Mouse (Mus musculus) right cerebral cortex, postnatal 25 days (tissue): ENCODE data around the gene Hist2h3c2.
"Not testable (repeated sequence)": the region's sequence is repeated elsewhere in the genome, so short reads cannot be mapped to it uniquely, and the experiment has no call there.

Experiments
- DNase-seq: peaks from one replicate; pipeline ENCODE4 v3.0.0; 2022

Hist2h3c2 gene

DNA sequence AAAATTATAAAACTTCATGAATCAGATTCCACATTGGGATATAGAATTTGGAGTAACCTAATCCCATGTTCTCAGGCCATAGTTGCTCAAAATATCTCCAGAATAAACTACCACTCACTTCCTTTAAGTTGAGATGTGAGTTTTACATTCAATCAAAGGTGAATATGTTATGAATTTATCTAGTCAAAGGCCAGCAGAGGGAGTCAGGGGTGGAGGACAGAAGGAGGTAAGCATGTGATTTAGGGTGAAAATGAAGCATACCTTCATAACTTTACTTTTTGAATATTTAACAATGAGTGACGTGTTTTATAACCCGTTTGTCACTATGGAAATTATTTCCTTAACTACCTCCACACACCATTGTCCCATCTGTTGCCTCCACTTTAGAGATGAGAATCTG is 4.0 kb downstream of the Hist2h3c2 start:
- no peak for DNase-seq

DNA sequence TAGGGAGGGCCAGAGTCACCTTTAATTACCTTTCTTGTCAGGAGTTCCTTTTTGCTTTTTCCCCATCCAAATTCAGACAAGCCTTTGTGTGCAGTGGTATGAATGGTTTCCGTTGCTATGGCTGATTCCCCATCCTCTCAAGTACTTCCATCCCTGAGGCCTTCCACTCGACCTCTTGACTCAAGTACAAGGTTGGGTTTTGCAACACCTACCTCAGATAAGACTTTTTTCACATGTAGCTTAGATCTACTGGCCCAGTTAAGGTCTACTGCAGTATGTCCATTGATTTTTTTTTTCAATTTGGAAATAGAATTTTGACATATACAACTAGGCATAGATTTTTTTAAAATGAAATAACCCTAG is 7.2 kb downstream of the Hist2h3c2 start:
- DNase-seq = no peak

DNA sequence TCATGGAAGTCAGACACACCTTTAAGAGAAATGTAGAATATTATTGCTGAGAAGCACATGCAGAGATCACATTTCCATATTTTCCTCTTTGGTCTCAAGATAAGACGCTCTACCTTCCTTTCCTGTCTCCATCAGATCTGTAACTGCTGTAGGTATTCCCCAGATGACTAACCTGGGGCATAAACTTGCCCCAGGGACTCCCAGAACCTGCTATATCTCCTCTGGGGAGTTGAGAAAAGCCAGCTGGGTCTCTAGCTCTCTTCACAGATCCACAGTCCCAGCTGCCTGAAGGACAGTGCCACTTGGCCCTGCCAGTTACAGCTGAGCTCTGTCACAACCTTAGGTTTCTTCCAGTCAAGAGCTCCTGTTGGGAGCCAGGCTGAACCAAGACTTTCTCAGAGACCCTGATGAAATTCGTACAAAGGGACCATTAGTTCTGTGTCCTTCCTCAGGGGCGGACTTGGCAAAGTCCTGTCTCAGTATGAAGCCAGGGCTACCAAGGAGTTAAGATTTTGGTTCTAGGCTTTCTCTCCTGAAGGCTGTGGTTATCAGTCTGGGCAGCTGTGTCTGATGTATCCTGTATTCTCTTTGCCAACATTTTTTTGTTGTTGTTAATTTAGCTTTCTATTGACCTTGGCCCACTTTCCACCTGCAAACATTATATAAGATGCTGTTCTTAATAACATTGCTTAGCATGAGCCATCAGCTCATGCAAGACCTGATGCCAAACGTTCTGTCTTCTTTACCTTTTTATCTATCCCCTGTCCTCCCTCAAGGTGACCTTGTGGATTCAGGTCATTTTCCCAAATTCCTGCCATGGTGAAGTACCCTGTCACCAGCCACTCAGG is 7.8 kb downstream of the Hist2h3c2 start:
- no peak for DNase-seq

DNA sequence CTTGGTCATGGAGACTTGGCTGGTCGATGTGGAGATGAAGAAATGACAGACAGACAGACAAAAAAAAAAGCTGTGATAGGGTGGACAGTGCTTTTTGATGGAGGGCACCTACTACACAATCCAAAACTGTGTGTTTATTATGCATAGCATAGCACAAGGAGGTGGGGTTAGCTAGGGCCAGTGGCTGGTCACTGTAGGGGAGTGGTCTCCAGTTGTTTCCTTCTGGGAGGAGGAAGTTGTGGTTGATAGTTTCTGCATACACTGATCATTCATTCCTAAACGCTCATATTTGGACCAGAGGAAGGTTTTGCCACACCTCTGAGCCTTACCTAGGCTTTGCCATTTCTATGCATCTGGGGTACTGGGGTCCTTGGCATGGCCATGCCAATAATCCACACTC is 8.5 kb downstream of the Hist2h3c2 start:
- no peak for DNase-seq

DNA sequence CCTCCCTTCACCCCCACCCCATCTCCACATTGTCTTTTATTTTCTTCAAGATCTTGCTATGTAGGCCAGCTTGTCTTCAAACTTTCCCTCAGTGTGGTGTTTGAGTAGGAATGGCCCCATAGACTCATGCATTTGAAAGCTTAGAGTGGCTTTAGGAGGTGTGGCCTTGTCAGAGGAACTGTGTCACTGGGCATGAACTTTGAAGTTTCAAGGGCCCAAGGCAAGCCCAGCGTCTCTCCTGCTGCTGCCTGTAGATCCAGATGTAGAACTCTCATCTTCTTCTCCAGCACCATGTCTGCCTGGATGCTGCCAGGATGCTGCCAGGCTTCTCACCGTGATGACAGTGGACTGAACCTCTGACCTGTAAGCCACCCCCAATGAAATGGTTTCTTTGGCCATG is 10.1 kb downstream of the Hist2h3c2 start:
- no peak for DNase-seq

DNA sequence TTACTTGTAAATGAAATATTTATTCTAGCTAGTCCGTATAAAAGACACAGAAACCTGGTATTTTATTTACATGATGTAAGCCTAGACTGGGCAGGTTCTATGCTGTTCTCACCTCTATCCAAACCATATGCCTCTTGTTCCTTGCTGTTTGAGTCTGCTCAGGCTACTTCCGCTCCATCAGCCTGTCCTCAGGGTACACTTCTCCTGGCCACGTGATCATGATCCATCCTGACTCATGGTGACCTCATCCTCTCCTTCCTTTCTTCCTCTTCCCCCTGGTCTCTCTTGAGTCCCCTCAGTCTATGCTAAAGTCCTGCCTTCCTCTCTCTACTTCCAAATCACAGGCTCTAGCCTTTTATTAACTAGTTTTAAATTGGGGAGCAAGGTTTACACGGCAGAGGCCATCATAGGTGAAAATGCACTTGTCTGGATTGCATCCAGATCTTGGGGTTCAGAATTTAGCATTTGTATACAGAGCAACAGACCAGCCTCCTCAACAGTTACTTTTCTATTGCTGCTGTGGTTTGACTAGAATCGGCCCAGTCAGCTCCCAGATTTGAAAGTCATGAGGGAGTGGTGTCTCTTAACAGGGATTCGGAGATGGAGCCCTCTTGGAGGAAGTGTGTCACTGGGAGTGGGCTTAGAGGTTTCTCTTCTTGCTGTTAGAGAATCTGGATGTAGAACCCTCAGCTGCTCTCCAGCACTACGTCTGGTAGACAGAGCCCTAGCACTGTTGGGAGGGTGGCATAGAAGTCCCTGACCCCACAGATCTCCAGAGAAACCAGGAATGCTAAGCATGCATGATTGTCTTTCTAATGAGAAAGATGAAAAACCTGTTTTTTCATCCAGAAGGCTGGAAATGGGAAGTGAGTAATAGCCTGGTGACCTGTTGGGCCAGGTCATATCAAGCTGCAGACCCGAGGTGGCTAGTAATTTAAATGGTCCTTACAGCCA is 12.0 kb downstream of the Hist2h3c2 start:
- DNase-seq = no peak

DNA sequence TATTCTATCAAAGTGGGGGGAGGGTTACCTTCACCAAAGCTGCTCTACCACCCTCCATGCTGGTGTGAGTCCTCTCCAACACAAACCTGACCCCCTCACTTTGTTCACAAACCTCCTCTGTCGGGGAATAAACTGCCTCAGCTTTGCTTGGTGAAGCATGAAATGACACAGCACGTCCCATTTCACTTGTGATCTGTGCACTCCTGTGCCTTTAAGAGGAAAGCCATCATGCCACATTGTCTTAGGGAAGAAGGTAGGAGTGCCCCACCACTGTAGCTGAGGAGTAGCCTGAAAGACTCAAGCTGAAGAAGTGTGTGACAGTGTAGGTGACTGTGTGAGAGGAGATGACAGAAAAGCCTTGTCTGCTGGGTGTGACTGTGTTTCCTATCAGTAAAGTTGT is 13.5 kb downstream of the Hist2h3c2 start:
- DNase-seq = no peak

DNA sequence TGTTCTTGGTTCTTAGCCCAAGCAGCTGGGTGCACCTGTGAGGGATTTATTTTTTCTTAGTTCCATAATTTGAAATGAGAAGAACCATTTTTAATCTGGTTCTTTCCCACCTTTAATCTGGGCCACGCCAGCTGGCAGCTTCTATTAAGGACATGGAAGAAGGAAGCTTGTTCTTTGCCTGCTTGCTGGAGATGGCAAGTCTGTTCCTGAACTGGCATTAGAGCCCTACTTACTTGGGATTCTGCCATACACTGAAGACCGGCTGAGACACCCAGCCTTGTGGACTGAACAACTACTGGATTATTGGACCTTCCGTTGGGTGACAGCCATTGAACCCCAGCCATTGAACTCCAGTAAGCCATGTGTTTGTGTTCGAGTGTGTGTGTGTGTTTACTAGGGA is 16.2 kb downstream of the Hist2h3c2 start:
- no peak for DNase-seq

DNA sequence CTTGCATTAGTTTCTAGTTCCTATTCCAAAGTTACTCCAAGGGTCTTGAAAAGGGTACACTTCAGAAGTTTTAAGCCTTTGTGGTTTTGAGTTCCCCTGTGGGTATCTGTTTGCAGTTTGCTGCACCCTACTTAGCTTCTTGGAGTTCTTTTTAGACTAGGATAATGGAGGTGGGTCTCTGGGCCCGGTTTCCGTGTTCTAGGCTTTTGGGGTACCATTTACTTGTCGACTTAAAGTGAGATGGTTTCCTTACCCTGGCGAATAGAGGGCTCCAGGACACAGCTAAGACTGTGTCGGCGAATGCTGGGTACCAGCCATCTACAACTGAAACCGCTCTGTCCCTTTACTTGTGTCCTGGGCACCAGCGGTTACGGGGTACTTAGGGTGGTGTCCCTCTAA is 17.3 kb downstream of the Hist2h3c2 start:
- peak; percentile 19 for DNase-seq

DNA sequence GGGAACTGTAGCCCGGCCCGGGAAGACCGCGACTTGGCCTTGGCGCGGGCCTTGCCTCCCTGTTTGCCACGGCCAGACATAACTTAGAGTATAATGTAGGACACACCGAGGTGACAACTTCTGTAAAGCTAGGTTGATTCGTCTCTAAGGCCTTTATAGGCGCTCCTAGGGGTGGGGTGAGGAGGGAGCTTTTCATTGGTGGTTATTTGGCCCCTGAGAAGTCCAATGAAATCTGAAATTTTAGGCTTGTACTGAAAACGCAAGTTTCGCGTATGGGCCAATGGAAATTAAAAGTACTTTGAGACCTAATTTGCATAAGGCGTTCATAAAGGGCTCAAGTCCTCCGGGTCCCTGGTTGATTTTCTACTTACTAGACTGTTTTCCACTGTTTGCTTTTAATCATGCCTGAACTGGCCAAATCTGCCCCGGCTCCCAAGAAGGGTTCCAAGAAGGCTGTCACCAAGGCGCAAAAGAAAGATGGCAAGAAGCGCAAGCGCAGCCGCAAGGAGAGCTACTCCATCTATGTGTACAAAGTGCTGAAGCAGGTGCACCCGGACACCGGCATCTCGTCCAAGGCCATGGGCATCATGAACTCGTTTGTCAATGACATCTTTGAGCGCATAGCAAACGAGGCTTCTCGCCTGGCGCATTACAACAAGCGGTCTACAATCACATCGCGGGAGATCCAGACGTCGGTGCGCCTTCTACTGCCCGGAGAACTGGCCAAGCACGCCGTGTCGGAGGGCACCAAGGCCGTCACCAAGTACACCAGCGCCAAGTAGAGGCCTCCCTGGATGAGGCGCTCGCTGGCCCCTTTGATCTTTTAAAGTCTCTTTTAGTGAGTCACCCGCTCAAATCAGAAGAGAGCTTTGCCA is 17.9 kb downstream of the Hist2h3c2 start, which contains the start of the genes Hist2h2ac and Hist2h2be:
TSS of gene Hist2h2ac (minus strand) at position 116 of the 875 bp plus-strand sequence.
TSS of gene Hist2h2be (plus strand) at position 355 of the 875 bp plus-strand sequence.
- DNase-seq = peak; percentile 73

DNA sequence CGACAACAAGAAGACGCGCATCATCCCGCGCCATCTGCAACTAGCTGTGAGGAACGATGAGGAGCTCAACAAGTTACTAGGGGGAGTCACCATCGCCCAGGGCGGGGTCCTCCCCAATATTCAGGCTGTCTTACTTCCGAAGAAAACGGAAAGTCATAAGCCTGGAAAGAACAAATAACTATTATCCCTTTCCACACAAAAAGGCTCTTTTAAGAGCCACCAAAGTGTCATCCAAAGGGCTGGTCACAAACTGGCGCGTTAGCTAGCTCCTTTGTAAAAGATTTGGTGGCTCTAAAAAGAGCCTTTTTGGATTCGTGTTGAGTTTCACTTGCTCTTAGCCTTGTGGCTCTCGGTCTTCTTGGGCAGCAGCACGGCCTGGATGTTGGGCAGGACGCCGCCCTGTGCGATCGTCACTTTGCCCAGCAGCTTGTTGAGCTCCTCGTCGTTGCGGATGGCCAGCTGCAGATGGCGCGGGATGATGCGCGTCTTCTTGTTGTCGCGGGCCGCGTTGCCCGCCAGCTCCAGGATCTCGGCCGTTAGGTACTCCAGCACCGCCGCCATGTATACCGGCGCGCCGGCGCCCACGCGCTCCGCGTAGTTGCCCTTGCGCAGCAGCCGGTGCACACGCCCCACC is 18.7 kb downstream of the Hist2h3c2 start:
- peak; percentile 80 for DNase-seq

DNA sequence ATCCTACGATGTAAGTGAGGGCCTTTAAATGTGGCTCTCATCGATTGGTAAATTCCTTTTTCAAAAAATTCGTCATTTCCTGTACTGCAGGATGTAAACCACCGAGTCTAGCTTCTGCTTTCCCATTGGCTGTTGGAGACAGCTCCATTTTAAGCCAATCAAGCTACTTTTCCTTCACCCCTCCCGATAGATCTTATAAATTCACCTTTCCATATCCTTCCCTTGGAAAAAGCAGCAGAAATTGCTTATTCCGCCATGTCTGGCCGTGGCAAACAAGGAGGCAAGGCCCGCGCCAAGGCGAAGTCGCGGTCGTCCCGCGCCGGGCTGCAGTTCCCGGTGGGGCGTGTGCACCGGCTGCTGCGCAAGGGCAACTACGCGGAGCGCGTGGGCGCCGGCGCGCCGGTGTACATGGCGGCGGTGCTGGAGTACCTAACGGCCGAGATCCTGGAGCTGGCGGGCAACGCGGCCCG is 19.2 kb downstream of the Hist2h3c2 start, which contains the start of the genes Bola1 and Hist2h2ab:
TSS of gene Bola1 (minus strand) at position 49 of the 470 bp plus-strand sequence.
TSS of gene Hist2h2ab (plus strand) at position 205 of the 470 bp plus-strand sequence.
- peak; percentile 85 for DNase-seq

DNA sequence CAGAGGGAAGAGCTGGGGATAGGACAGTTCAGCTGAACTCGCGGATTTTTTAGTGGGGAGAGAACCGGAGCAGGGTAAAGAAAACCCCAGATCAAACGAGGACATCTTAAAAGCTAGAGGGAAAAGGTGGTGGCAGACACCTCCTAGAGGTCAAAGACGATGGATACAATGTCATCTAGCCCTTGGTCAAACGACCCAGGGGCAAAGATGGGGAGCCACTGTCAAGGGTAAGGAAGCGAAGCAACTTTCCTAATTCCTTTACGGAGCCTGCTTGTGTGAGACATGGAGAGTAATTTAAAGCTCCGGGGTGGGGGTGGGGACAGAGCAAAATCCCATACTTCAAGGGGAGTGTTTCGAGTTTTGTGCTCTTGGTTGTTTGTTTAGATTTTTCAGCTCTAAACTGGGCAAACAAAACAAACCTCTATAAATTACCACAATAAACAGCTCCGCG is 19.7 kb downstream of the Hist2h3c2 start:
- peak; percentile 24 for DNase-seq

DNA sequence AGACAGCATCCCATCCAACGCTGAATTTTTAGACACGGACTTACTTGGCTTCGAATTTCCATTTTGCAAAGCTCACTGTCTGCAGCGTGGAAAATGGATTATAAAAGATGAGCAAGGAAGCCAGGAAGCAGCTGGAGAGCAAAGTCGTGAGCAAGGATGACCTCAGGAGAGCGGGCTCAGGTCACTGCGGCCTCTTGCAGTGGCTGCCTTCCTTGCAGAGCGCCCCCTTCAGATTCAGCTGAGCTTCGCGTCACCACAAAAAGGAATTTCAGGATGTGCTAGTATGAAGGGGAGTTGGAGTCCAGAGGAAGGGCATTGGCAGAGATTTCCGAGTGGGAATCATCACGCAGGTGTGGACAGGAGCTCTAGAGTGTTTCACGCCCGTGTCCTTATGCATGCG is 29.7 kb downstream of the Hist2h3c2 start:
- no peak for DNase-seq

DNA sequence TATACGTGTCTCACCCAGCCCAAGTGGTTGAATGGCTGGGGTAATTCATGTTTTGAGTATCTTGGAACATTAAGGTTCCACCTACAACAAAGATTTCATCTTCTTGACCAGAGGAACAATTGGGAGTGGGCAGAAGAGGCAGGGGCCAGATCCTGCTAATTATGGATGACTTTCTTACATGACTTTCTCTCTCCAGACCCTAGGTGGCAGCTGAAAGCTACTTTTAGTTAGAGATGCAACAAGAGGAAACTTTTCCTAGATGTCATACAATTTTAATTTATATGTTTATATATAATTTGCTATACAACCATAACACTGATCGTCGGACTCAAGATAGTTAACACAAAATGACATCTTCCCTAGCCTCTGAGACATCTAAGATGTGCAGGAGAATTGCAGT is 31.1 kb downstream of the Hist2h3c2 start:
- DNase-seq = no peak

DNA sequence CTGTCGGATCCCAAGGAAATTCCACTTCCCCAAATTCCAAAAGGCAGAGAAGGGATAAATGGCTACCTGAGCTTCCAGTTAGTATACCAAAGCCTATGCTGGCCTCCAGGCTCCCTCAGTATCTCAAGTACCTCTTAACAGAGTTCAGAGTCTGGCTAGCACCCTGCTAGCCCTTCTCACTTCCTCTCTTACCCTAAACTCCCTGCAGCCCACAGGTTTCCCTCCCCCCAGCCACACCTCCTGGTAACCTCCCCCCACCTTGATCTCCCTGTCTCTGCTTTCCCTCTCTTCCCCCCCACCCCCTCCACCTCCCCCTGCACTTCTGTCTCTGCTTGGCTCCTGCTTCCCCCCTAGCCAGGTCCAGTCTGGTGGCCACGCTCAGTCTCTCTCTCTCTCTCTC is 39.2 kb downstream of the Hist2h3c2 start:
- no peak for DNase-seq

DNA sequence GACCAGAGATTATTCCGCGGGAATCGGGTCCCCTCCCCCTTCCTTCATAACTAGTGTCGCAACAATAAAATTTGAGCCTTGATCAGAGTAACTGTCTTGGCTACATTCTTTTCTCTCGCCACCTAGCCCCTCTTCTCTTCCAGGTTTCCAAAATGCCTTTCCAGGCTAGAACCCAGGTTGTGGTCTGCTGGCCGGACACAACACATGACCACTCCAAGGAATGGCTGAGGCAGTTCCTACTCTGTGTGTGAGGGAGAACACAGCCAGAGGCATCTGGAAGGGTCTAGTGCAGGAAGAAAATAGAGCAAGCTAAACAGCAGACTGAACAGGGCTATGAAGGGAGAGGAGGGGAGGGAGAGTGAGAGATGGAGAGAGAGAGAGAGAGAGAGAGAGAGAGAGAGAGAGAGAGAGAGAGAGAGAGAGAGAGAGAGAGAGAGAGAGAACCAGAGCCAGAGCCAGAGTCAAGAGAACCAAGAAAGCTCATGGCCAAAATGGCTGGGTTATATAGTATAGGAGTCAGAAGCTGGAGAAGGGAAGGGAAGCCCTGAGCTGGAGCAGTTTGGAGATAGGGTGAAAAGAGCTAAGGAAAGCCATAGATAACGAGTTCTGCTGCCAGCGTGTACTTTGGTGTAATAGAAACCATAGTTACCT is 40.2 kb downstream of the Hist2h3c2 start:
- not testable (repeated sequence) for DNase-seq

DNA sequence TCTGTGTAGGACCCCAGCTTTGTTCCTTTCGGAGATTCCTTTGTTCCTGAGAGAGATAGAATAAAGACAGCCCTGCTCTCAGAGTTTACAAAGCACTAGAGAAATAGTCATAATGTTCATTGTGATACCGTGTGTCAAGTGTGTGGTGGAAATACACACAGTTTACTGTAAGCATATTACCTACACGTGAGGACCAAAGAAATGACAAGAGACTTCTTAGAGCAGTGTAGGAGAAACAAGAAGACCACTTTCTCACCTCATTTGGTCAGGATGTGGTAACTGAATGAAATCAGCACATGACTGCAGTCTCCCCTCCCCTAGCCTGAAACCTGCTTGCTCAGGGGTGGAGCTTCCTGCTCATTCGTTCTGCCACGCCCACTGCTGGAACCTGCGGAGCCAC is 40.7 kb downstream of the Hist2h3c2 start:
- no peak for DNase-seq

DNA sequence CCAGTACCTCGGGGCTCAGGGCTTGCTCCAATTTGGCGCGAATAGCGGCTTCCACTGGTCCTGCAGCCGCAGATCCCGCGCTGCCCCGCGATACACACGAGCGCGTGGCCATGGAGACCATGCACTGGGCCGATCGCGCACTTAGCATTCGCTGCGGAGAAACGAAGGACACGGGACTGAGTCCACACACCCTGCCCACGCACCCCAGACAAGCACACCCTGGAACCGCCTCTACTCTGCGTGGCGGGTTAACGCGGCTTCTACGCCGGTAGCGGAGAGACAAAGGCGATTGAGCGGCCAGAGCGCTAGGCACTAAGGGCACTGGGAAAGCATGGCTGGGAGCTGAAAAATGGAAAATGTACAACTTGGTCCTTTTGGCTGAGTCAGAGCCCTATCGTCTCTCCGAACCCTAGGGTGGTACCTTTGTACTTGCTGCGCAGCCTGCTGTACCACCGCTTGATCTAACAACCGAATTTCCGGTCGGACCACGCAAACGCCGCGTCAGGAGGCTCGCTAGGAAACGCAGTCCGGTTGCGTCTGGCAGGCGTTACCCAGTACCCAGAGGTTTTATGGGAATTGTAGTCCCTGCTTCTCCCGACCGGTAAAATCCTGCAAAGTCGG is 41.7 kb downstream of the Hist2h3c2 start:
- DNase-seq = peak; percentile 92

DNA sequence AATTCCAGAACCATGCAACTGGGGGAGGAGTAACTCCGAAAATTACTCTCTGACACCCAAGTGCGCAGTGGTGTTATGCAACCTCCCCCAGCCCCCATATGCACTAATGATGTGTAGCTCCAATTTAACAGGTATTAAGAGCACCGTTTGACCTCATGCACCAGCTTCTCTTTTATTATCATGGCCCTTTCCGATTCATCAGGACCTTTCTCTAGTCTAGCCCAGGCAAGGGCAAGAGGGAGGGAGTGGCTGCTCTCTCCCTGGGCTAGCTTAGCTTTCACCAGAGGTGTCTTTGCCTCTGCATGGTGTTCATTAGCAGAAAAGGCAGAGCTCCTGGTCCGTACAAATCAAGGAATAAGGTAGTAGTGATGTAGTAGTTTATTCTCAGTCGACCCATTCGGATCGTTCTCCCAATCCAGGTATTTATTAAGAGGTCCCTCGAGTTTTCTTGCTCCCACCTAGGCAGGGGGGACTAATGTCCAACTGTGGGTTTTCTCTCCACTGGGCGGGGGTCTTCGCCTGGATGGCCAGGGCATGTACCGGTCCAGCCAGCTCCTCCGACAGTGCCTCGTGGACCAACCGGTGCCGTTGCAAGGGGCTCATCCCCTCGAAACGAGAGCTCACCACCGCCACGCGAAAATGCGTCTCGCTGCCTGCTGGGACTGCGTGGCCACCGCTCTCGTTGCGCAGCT is 42.3 kb downstream of the Hist2h3c2 start:
- DNase-seq = no peak
